Mouse (Mus musculus): ENCODE measurements around the gene Mfsd14a.

- TF ChIP-seq CTCF (IDR thresholded peaks at IDR 0.05; ENCODE audit: control insufficient read depth, insufficient read depth, insufficient read length), result no peak
- TF ChIP-seq MYOG (IDR thresholded peaks at IDR 0.05; ENCODE audit: control insufficient read depth, extremely low read depth, insufficient read length), result no peak
- TF ChIP-seq USF1 (IDR thresholded peaks at IDR 0.05; ENCODE audit: low read depth), result no peak
- TF ChIP-seq CEBPB (IDR thresholded peaks at IDR 0.05; ENCODE audit: low read depth), result no peak
- no peak for TF ChIP-seq MYOD1 (IDR thresholded peaks at IDR 0.05; ENCODE audit: control insufficient read depth, insufficient read length, low read depth)
- TF ChIP-seq MAX (IDR thresholded peaks at IDR 0.05), result no peak
- TF ChIP-seq FOSL1 (IDR thresholded peaks at IDR 0.05; ENCODE audit: insufficient read depth, low read length, poor library complexity, severe bottlenecking), result no peak
Measured at GRCm38 (mm10) chr3:116640024-116640423, 22.5 kb downstream of the Mfsd14a start.
